Mouse (Mus musculus): ENCODE results near the gene Egfl6. TPM values are rescaled to one million over a fixed set of nuclear protein-coding genes. Genes with fewer than 3 reads are reported as not detected.

The Egfl6 gene
- 0.30 and 0.49 TPM in 2 replicates for polyA plus RNA-seq (2011; ENCODE audit: insufficient read depth, insufficient read length, low read depth, missing spikeins)

- H3K9me3 ChIP-seq (replicated peaks; ENCODE audit: control insufficient read depth, insufficient read depth, low read length, poor library complexity, severe bottlenecking): no peaks in the 10 kb centered on the region
- peak within 1 kb of the TSS; percentile 77 for H3K4me3 ChIP-seq (ENCODE audit: low read depth, low read length)
- no peaks in the 10 kb centered on the region; the same call in 1 of the 2 replicates for H3K27me3 ChIP-seq (ENCODE audit: control insufficient read depth, insufficient read depth, low read length, poor library complexity, severe bottlenecking)
- peak within 1 kb of the TSS; percentile 58; the same call in 1 of the 2 replicates for H3K9ac ChIP-seq (ENCODE audit: low read depth, poor library complexity, severe bottlenecking)
- no peak within 1 kb of the TSS for H3K27ac ChIP-seq (ENCODE audit: insufficient read depth, low read length)
- no peaks in the 10 kb centered on the region for H3K4me1 ChIP-seq (ENCODE audit: control insufficient read depth, insufficient read depth, low read length)
- H3K36me3 ChIP-seq (ENCODE audit: control insufficient read depth, insufficient read depth, low read length, poor library complexity, severe bottlenecking): no peaks in the 10 kb centered on the region
- TF ChIP-seq EP300 (IDR thresholded peaks at IDR 0.05; ENCODE audit: insufficient read depth, low read depth, low read length): no peak
- TF ChIP-seq POLR2A (IDR thresholded peaks at IDR 0.05; ENCODE audit: insufficient read depth, low read length): no peak
- TF ChIP-seq CTCF (IDR thresholded peaks at IDR 0.05; ENCODE audit: low read depth, low read length): no peak
Measured at GRCm38 (mm10) chrX:166584947-166585824, at the start of gene Egfl6. TSS of gene Egfl6 (minus strand) at chrX:166585720.

GRCm38 (mm10) chrX:166626866-166627570, 41.5 kb upstream of the Egfl6 start:
- no peaks in the 10 kb centered on the region for H3K27me3 ChIP-seq (ENCODE audit: control insufficient read depth, insufficient read depth, low read length, poor library complexity, severe bottlenecking)
- H3K4me3 ChIP-seq (ENCODE audit: low read depth, low read length): no peak overlapping the region

GRCm38 (mm10) chrX:166626174-166626573, 40.7 kb upstream of the Egfl6 start:
- H3K4me3 ChIP-seq (ENCODE audit: low read depth, low read length): no peak overlapping the region
- H3K27ac ChIP-seq (ENCODE audit: insufficient read depth, low read length): peak overlapping the region; percentile 41; the same call in 1 of the 2 replicates
- no peaks in the 10 kb centered on the region for H3K36me3 ChIP-seq (ENCODE audit: control insufficient read depth, insufficient read depth, low read length, poor library complexity, severe bottlenecking)
- H3K9ac ChIP-seq (ENCODE audit: low read depth, poor library complexity, severe bottlenecking): no peak overlapping the region
- TF ChIP-seq CTCF (IDR thresholded peaks at IDR 0.05; ENCODE audit: low read depth, low read length) (no peak), EP300 (IDR thresholded peaks at IDR 0.05; ENCODE audit: insufficient read depth, low read depth, low read length) (no peak), POLR2A (IDR thresholded peaks at IDR 0.05; ENCODE audit: insufficient read depth, low read length) (no peak)
- peaks cover 6% of the 10 kb centered on the region for H3K4me1 ChIP-seq (ENCODE audit: control insufficient read depth, insufficient read depth, low read length)
- no peaks in the 10 kb centered on the region for H3K27me3 ChIP-seq (ENCODE audit: control insufficient read depth, insufficient read depth, low read length, poor library complexity, severe bottlenecking)
- peaks cover 4% of the 10 kb centered on the region; the same call in 1 of the 2 replicates for H3K9me3 ChIP-seq (replicated peaks; ENCODE audit: control insufficient read depth, insufficient read depth, low read length, poor library complexity, severe bottlenecking)

More at GRCm38 (mm10) chrX:166626866-166627570, 41.5 kb upstream of the Egfl6 start:
- TF ChIP-seq POLR2A (IDR thresholded peaks at IDR 0.05; ENCODE audit: insufficient read depth, low read length) (no peak), CTCF (IDR thresholded peaks at IDR 0.05; ENCODE audit: low read depth, low read length) (no peak), EP300 (IDR thresholded peaks at IDR 0.05; ENCODE audit: insufficient read depth, low read depth, low read length) (0 out of 2 replicates have a peak, but pooled peaks have one; percentile 38)
- Histone ChIP-seq H3K36me3 (ENCODE audit: control insufficient read depth, insufficient read depth, low read length, poor library complexity, severe bottlenecking) (no peaks in the 10 kb centered on the region), H3K9me3 (replicated peaks; ENCODE audit: control insufficient read depth, insufficient read depth, low read length, poor library complexity, severe bottlenecking) (peaks cover 4% of the 10 kb centered on the region; the same call in 1 of the 2 replicates), H3K4me1 (ENCODE audit: control insufficient read depth, insufficient read depth, low read length) (peaks cover 3% of the 10 kb centered on the region), H3K9ac (ENCODE audit: low read depth, poor library complexity, severe bottlenecking) (no peak overlapping the region), H3K27ac (ENCODE audit: insufficient read depth, low read length) (peak overlapping the region; percentile 74)

- H3K9me3 ChIP-seq (replicated peaks; ENCODE audit: control insufficient read depth, insufficient read depth, low read length, poor library complexity, severe bottlenecking): no peaks in the 10 kb centered on the region
- H3K9ac ChIP-seq (ENCODE audit: low read depth, poor library complexity, severe bottlenecking): no peak overlapping the region
- no peak for TF ChIP-seq POLR2A (IDR thresholded peaks at IDR 0.05; ENCODE audit: insufficient read depth, low read length)
- TF ChIP-seq EP300 (IDR thresholded peaks at IDR 0.05; ENCODE audit: insufficient read depth, low read depth, low read length): no peak
- no peak for TF ChIP-seq CTCF (IDR thresholded peaks at IDR 0.05; ENCODE audit: low read depth, low read length)
- H3K27ac ChIP-seq (ENCODE audit: insufficient read depth, low read length): peak overlapping the region; percentile 19; the same call in 1 of the 2 replicates
- no peak overlapping the region for H3K4me3 ChIP-seq (ENCODE audit: low read depth, low read length)
- H3K27me3 ChIP-seq (ENCODE audit: control insufficient read depth, insufficient read depth, low read length, poor library complexity, severe bottlenecking): no peaks in the 10 kb centered on the region
- no peaks in the 10 kb centered on the region for H3K36me3 ChIP-seq (ENCODE audit: control insufficient read depth, insufficient read depth, low read length, poor library complexity, severe bottlenecking)
- peaks cover 7% of the 10 kb centered on the region for H3K4me1 ChIP-seq (ENCODE audit: control insufficient read depth, insufficient read depth, low read length)
Measured at GRCm38 (mm10) chrX:166623176-166623575, 37.7 kb upstream of the Egfl6 start.

GRCm38 (mm10) chrX:166621560-166622301, 36.2 kb upstream of the Egfl6 start:
- Histone ChIP-seq H3K9ac (ENCODE audit: low read depth, poor library complexity, severe bottlenecking) (no peak overlapping the region), H3K4me3 (ENCODE audit: low read depth, low read length) (no peak overlapping the region), H3K9me3 (replicated peaks; ENCODE audit: control insufficient read depth, insufficient read depth, low read length, poor library complexity, severe bottlenecking) (no peaks in the 10 kb centered on the region), H3K4me1 (ENCODE audit: control insufficient read depth, insufficient read depth, low read length) (peaks cover 6% of the 10 kb centered on the region), H3K27ac (ENCODE audit: insufficient read depth, low read length) (peak overlapping the region; percentile 78), H3K36me3 (ENCODE audit: control insufficient read depth, insufficient read depth, low read length, poor library complexity, severe bottlenecking) (no peaks in the 10 kb centered on the region), H3K27me3 (ENCODE audit: control insufficient read depth, insufficient read depth, low read length, poor library complexity, severe bottlenecking) (no peaks in the 10 kb centered on the region)
- TF ChIP-seq CTCF (IDR thresholded peaks at IDR 0.05; ENCODE audit: low read depth, low read length) (no peak), EP300 (IDR thresholded peaks at IDR 0.05; ENCODE audit: insufficient read depth, low read depth, low read length) (no peak), POLR2A (IDR thresholded peaks at IDR 0.05; ENCODE audit: insufficient read depth, low read length) (no peak)

Measured in ES-Bruce4 (cell line).